Mouse (Mus musculus): ENCODE data around the gene H1fnt. TPM values are rescaled to one million over a fixed set of nuclear protein-coding genes. Genes with fewer than 3 reads are reported as not detected.

The H1fnt gene
- polyA plus RNA-seq (2015; fragmentation: Nextera tagmentation; extraction: Ambion mirVana), result not detected in 2 replicates

GRCm38 (mm10) chr15:98257193-98257592 lies at the start of gene H1fnt:
TSS of gene H1fnt (minus strand) at chr15:98257293.
- TF ChIP-seq CTCF (IDR thresholded peaks at IDR 0.05; ENCODE audit: low read depth), result no peak
- no peak within 1 kb of the TSS for H3K9ac ChIP-seq (ENCODE audit: low read depth, low read length)
- no peaks in the 10 kb centered on the region for H3K4me1 ChIP-seq (replicated peaks; ENCODE audit: control insufficient read depth, insufficient read depth, low read length)
- no peaks in the 10 kb centered on the region for H3K36me3 ChIP-seq (ENCODE audit: control insufficient read depth, insufficient read depth)
- H3K4me3 ChIP-seq (ENCODE audit: low read depth, low read length), result no peak within 1 kb of the TSS
- H3K27ac ChIP-seq (ENCODE audit: low read depth, low read length), result no peak within 1 kb of the TSS
- H3K27me3 ChIP-seq (replicated peaks; ENCODE audit: control insufficient read depth, insufficient read depth, low read length), result no peaks in the 10 kb centered on the region
- WGBS, result 81% methylated on average over 8 of the region's 8 CpGs
- no peak within 1 kb of the TSS for H3K4me2 ChIP-seq (replicated peaks; ENCODE audit: low read depth)
- H3K9me3 ChIP-seq (ENCODE audit: control insufficient read depth), result no peaks in the 10 kb centered on the region
- ATAC-seq, result no peak

- Histone ChIP-seq H3K4me2 (replicated peaks; ENCODE audit: low read depth) (peak within 1 kb of the TSS; percentile 94), H3K36me3 (ENCODE audit: control insufficient read depth, insufficient read depth) (no peaks in the 10 kb centered on the region), H3K27me3 (replicated peaks; ENCODE audit: control insufficient read depth, insufficient read depth, low read length) (0 out of 2 replicates have a peak, but pooled peaks cover 7% of the 10 kb centered on the region), H3K9ac (ENCODE audit: low read depth, low read length) (peak within 1 kb of the TSS; percentile 50), H3K9me3 (ENCODE audit: control insufficient read depth) (no peaks in the 10 kb centered on the region), H3K27ac (ENCODE audit: low read depth, low read length) (no peak within 1 kb of the TSS), H3K4me1 (replicated peaks; ENCODE audit: control insufficient read depth, insufficient read depth, low read length) (no peaks in the 10 kb centered on the region), H3K4me3 (ENCODE audit: low read depth, low read length) (peak within 1 kb of the TSS; percentile 56)
- TF ChIP-seq CTCF (IDR thresholded peaks at IDR 0.05; ENCODE audit: low read depth), result no peak
- ATAC-seq, result 0 out of 2 replicates have a peak, but pooled peaks have one; percentile 38
- WGBS, result 2% methylated on average over 56 of the region's 60 CpGs
These were observed 38.8 kb upstream of the H1fnt start, which contains the start of gene Zfp641 for GRCm38 (mm10) chr15:98295628-98296551. TSS of gene Zfp641 (minus strand) at chr15:98296161.

GRCm38 (mm10) chr15:98293651-98294050 lies 36.6 kb upstream of the H1fnt start:
- no peaks in the 10 kb centered on the region for H3K36me3 ChIP-seq (ENCODE audit: control insufficient read depth, insufficient read depth)
- H3K9ac ChIP-seq (ENCODE audit: low read depth, low read length), result no peak overlapping the region
- H3K4me3 ChIP-seq (ENCODE audit: low read depth, low read length), result no peak overlapping the region
- H3K27ac ChIP-seq (ENCODE audit: low read depth, low read length), result no peak overlapping the region
- no peak overlapping the region for H3K4me2 ChIP-seq (replicated peaks; ENCODE audit: low read depth)
- H3K4me1 ChIP-seq (replicated peaks; ENCODE audit: control insufficient read depth, insufficient read depth, low read length), result no peaks in the 10 kb centered on the region
- 89% methylated on average over 8 of the region's 8 CpGs for WGBS
- TF ChIP-seq CTCF (IDR thresholded peaks at IDR 0.05; ENCODE audit: low read depth), result no peak
- H3K27me3 ChIP-seq (replicated peaks; ENCODE audit: control insufficient read depth, insufficient read depth, low read length), result 0 out of 2 replicates have a peak, but pooled peaks cover 7% of the 10 kb centered on the region
- ATAC-seq, result no peak
- no peaks in the 10 kb centered on the region for H3K9me3 ChIP-seq (ENCODE audit: control insufficient read depth)

- Histone ChIP-seq H3K36me3 (ENCODE audit: control insufficient read depth, insufficient read depth) (no peaks in the 10 kb centered on the region), H3K4me2 (replicated peaks; ENCODE audit: low read depth) (no peak overlapping the region), H3K27ac (ENCODE audit: low read depth, low read length) (no peak overlapping the region), H3K27me3 (replicated peaks; ENCODE audit: control insufficient read depth, insufficient read depth, low read length) (no peaks in the 10 kb centered on the region), H3K9me3 (ENCODE audit: control insufficient read depth) (no peaks in the 10 kb centered on the region), H3K9ac (ENCODE audit: low read depth, low read length) (no peak overlapping the region), H3K4me1 (replicated peaks; ENCODE audit: control insufficient read depth, insufficient read depth, low read length) (no peaks in the 10 kb centered on the region), H3K4me3 (ENCODE audit: low read depth, low read length) (no peak overlapping the region)
- ATAC-seq, result no peak
- 75% methylated on average over 12 of the region's 12 CpGs for WGBS
- no peak for TF ChIP-seq CTCF (IDR thresholded peaks at IDR 0.05; ENCODE audit: low read depth)
These were observed 31.5 kb upstream of the H1fnt start for GRCm38 (mm10) chr15:98288566-98288965.

GRCm38 (mm10) chr15:98286418-98286817 lies 29.3 kb upstream of the H1fnt start:
- H3K9me3 ChIP-seq (ENCODE audit: control insufficient read depth), result no peaks in the 10 kb centered on the region
- no peaks in the 10 kb centered on the region for H3K4me1 ChIP-seq (replicated peaks; ENCODE audit: control insufficient read depth, insufficient read depth, low read length)
- H3K9ac ChIP-seq (ENCODE audit: low read depth, low read length), result no peak overlapping the region
- WGBS, result 60% methylated on average over 7 of the region's 7 CpGs
- no peak overlapping the region for H3K4me2 ChIP-seq (replicated peaks; ENCODE audit: low read depth)
- no peak for ATAC-seq
- H3K27me3 ChIP-seq (replicated peaks; ENCODE audit: control insufficient read depth, insufficient read depth, low read length), result no peaks in the 10 kb centered on the region
- H3K27ac ChIP-seq (ENCODE audit: low read depth, low read length), result no peak overlapping the region
- no peak overlapping the region for H3K4me3 ChIP-seq (ENCODE audit: low read depth, low read length)
- no peaks in the 10 kb centered on the region for H3K36me3 ChIP-seq (ENCODE audit: control insufficient read depth, insufficient read depth)
- no peak for TF ChIP-seq CTCF (IDR thresholded peaks at IDR 0.05; ENCODE audit: low read depth)

GRCm38 (mm10) chr15:98257776-98258175 lies 683 bp upstream of the H1fnt start:
- ATAC-seq, result no peak
- H3K4me1 ChIP-seq (replicated peaks; ENCODE audit: control insufficient read depth, insufficient read depth, low read length), result no peaks in the 10 kb centered on the region
- TF ChIP-seq CTCF (IDR thresholded peaks at IDR 0.05; ENCODE audit: low read depth), result no peak
- H3K4me3 ChIP-seq (ENCODE audit: low read depth, low read length), result no peak overlapping the region
- H3K9ac ChIP-seq (ENCODE audit: low read depth, low read length), result no peak overlapping the region
- H3K36me3 ChIP-seq (ENCODE audit: control insufficient read depth, insufficient read depth), result no peaks in the 10 kb centered on the region
- H3K9me3 ChIP-seq (ENCODE audit: control insufficient read depth), result no peaks in the 10 kb centered on the region
- no peak overlapping the region for H3K27ac ChIP-seq (ENCODE audit: low read depth, low read length)
- H3K4me2 ChIP-seq (replicated peaks; ENCODE audit: low read depth), result no peak overlapping the region
- 86% methylated on average over 7 of the region's 7 CpGs for WGBS
- H3K27me3 ChIP-seq (replicated peaks; ENCODE audit: control insufficient read depth, insufficient read depth, low read length), result no peaks in the 10 kb centered on the region
